24 mouse cellular contexts compared by ENCODE assay signal in genomic region chr6:95234712-95235111, GRCm38 (mm10).
DNase-seq lines count a peak whose midpoint lies in the region; ATAC-seq and TF ChIP-seq lines count a peak whose summit lies in the region.
"Had no signal": no experiment of that assay in that cellular context is flagged by ENCODE, and none has a peak within 500 bp of the region (broad histone marks: within the 10 kb centered on the region; RNA-seq: fewer than 3 reads in every experiment).

No protein-coding gene starts in this region.

- no peak overlapping the region for H3K4me3 ChIP-seq in hindbrain, embryonic 13.5 days
- no peak overlapping the region for H3K4me3 ChIP-seq in hindbrain, embryonic 14.5 days (replicated peaks; ENCODE audit: low read length)
- no peak overlapping the region for H3K4me3 ChIP-seq in midbrain, postnatal 0 days (ENCODE audit: low read depth, low read length)
- H3K4me3 ChIP-seq in midbrain, embryonic 13.5 days (replicated peaks): no peak overlapping the region
- no peak overlapping the region; the same call in 1 of the 2 replicates for H3K4me3 ChIP-seq in embryonic facial prominence, embryonic 15.5 days (replicated peaks)
- H3K4me3 ChIP-seq: erythroblast, embryonic 14.5 days; forebrain, embryonic 13.5 days; hindbrain, embryonic 15.5 days; limb, embryonic 13.5 days; liver, embryonic 12.5 days; midbrain, embryonic 15.5 days had no signal

- peaks cover 9% of the 10 kb centered on the region for H3K4me1 ChIP-seq in hindbrain, embryonic 13.5 days (replicated peaks)
- 0 out of 2 replicates have a peak, but pooled peaks cover 5% of the 10 kb centered on the region for H3K4me1 ChIP-seq in hindbrain, embryonic 14.5 days (replicated peaks; ENCODE audit: control insufficient read depth, insufficient read depth, low read length)
- H3K4me1 ChIP-seq in midbrain, postnatal 0 days (ENCODE audit: insufficient read depth, low read length): no peaks in the 10 kb centered on the region
- H3K4me1 ChIP-seq in midbrain, embryonic 13.5 days (replicated peaks): no peaks in the 10 kb centered on the region; the same call in 1 of the 2 replicates
- H3K4me1 ChIP-seq in embryonic facial prominence, embryonic 15.5 days: peaks cover 4% of the 10 kb centered on the region; the same call in 1 of the 2 replicates
- H3K4me1 ChIP-seq: forebrain, embryonic 13.5 days; limb, embryonic 13.5 days; liver, embryonic 12.5 days; midbrain, embryonic 15.5 days had no signal

- no peak for TF ChIP-seq CTCF in midbrain, postnatal 0 days (IDR thresholded peaks at IDR 0.05)

- DNase-seq in frontal cortex, postnatal 36 days (ENCODE audit: low spot score in 2 of 2): no peak
- DNase-seq in hindbrain, embryonic 14.5 days (ENCODE audit: low spot score): no peak
- DNase-seq in midbrain, postnatal 0 days (ENCODE audit: low spot score): peak; percentile 14
- DNase-seq in thymus, postnatal 36 days: no peak
- DNase-seq: adrenal gland, postnatal 36 days; B cell, adult 2 months; cerebellum, adult 11 months; kidney, adult 18-20 months; kidney, postnatal 4 days; lung, adult 2 months; right cerebral cortex, postnatal 14 days had no signal

- no peaks in the 10 kb centered on the region for H3K9me3 ChIP-seq in hindbrain, embryonic 13.5 days
- H3K9me3 ChIP-seq in hindbrain, embryonic 14.5 days (ENCODE audit: control insufficient read depth, low read length): no peaks in the 10 kb centered on the region
- no peaks in the 10 kb centered on the region for H3K9me3 ChIP-seq in midbrain, postnatal 0 days (ENCODE audit: low read length)
- no peaks in the 10 kb centered on the region for H3K9me3 ChIP-seq in midbrain, embryonic 13.5 days
- H3K9me3 ChIP-seq in embryonic facial prominence, embryonic 15.5 days (replicated peaks): no peaks in the 10 kb centered on the region
- H3K9me3 ChIP-seq: forebrain, embryonic 13.5 days; G1E; hindbrain, embryonic 15.5 days; limb, embryonic 13.5 days; liver, embryonic 12.5 days; midbrain, embryonic 15.5 days had no signal

- H3K4me2 ChIP-seq in hindbrain, embryonic 13.5 days: no peak overlapping the region
- no peak overlapping the region for H3K4me2 ChIP-seq in hindbrain, embryonic 14.5 days (replicated peaks)
- peak overlapping the region; percentile 7; the same call in 1 of the 2 replicates for H3K4me2 ChIP-seq in midbrain, postnatal 0 days (ENCODE audit: low read depth, low read length, poor library complexity, severe bottlenecking)
- H3K4me2 ChIP-seq in midbrain, embryonic 13.5 days (replicated peaks): no peak overlapping the region
- H3K4me2 ChIP-seq in embryonic facial prominence, embryonic 15.5 days (replicated peaks): peak overlapping the region; percentile 38
- H3K4me2 ChIP-seq: forebrain, embryonic 13.5 days; hindbrain, embryonic 15.5 days; limb, embryonic 13.5 days; liver, embryonic 12.5 days; midbrain, embryonic 15.5 days had no signal

- H3K27ac ChIP-seq in hindbrain, embryonic 13.5 days: peak overlapping the region; percentile 4; the same call in 1 of the 2 replicates
- H3K27ac ChIP-seq in hindbrain, embryonic 14.5 days: no peak overlapping the region
- peak overlapping the region; percentile 27 for H3K27ac ChIP-seq in midbrain, postnatal 0 days (ENCODE audit: low read depth, low read length)
- H3K27ac ChIP-seq in midbrain, embryonic 13.5 days: no peak overlapping the region
- peak overlapping the region; percentile 48; the same call in 1 of the 2 replicates for H3K27ac ChIP-seq in embryonic facial prominence, embryonic 15.5 days (replicated peaks)
- H3K27ac ChIP-seq: forebrain, embryonic 13.5 days; hindbrain, embryonic 15.5 days; limb, embryonic 13.5 days; liver, embryonic 12.5 days; midbrain, embryonic 15.5 days had no signal

- no peaks in the 10 kb centered on the region for H3K27me3 ChIP-seq in hindbrain, embryonic 13.5 days
- H3K27me3 ChIP-seq in hindbrain, embryonic 14.5 days (ENCODE audit: control insufficient read depth, insufficient read depth, low read length): no peaks in the 10 kb centered on the region
- H3K27me3 ChIP-seq in midbrain, postnatal 0 days (ENCODE audit: insufficient read depth, low read length): no peaks in the 10 kb centered on the region
- no peaks in the 10 kb centered on the region for H3K27me3 ChIP-seq in midbrain, embryonic 13.5 days
- H3K27me3 ChIP-seq in embryonic facial prominence, embryonic 15.5 days: no peaks in the 10 kb centered on the region
- H3K27me3 ChIP-seq: CH12.LX; forebrain, embryonic 13.5 days; hindbrain, embryonic 15.5 days; limb, embryonic 13.5 days; liver, embryonic 12.5 days; midbrain, embryonic 15.5 days had no signal

- no peaks in the 10 kb centered on the region for H3K36me3 ChIP-seq in hindbrain, embryonic 13.5 days
- H3K36me3 ChIP-seq in hindbrain, embryonic 14.5 days (replicated peaks; ENCODE audit: control insufficient read depth, insufficient read depth): no peaks in the 10 kb centered on the region
- no peaks in the 10 kb centered on the region for H3K36me3 ChIP-seq in midbrain, postnatal 0 days (ENCODE audit: insufficient read depth, low read length)
- H3K36me3 ChIP-seq in midbrain, embryonic 13.5 days: no peaks in the 10 kb centered on the region
- no peaks in the 10 kb centered on the region for H3K36me3 ChIP-seq in embryonic facial prominence, embryonic 15.5 days
- H3K36me3 ChIP-seq: G1E; hindbrain, embryonic 15.5 days; limb, embryonic 13.5 days; liver, embryonic 12.5 days; midbrain, embryonic 15.5 days had no signal

- H3K9ac ChIP-seq in hindbrain, embryonic 13.5 days: no peak overlapping the region
- no peak overlapping the region for H3K9ac ChIP-seq in hindbrain, embryonic 14.5 days
- H3K9ac ChIP-seq in midbrain, postnatal 0 days (replicated peaks; ENCODE audit: low read length, poor library complexity, severe bottlenecking): no peak overlapping the region
- H3K9ac ChIP-seq in midbrain, embryonic 13.5 days (replicated peaks): no peak overlapping the region
- no peak overlapping the region for H3K9ac ChIP-seq in embryonic facial prominence, embryonic 15.5 days
- H3K9ac ChIP-seq: forebrain, embryonic 13.5 days; hindbrain, embryonic 15.5 days; limb, embryonic 13.5 days; liver, embryonic 12.5 days; midbrain, embryonic 15.5 days had no signal

- 76% methylated on average over 13 of the region's 13 CpGs for WGBS in hindbrain, embryonic 13.5 days
- WGBS in hindbrain, embryonic 14.5 days: 76% methylated on average over 13 of the region's 13 CpGs
- 62% methylated on average over 13 of the region's 13 CpGs for WGBS in midbrain, postnatal 0 days
- WGBS in midbrain, embryonic 13.5 days: 83% methylated on average over 13 of the region's 13 CpGs
- 37% methylated on average over 13 of the region's 13 CpGs for WGBS in embryonic facial prominence, embryonic 15.5 days

- peak; percentile 57; the same call in 1 of the 2 replicates for ATAC-seq in frontal cortex, adult (ENCODE audit: low TSS enrichment)
- no peak for ATAC-seq in hindbrain, embryonic 13.5 days (ENCODE audit: low FRiP score)
- no peak for ATAC-seq in hindbrain, embryonic 14.5 days (ENCODE audit: low FRiP score)
- no peak for ATAC-seq in midbrain, postnatal 0 days (ENCODE audit: low FRiP score)
- no peak for ATAC-seq in midbrain, embryonic 13.5 days
- no peak for ATAC-seq in embryonic facial prominence, embryonic 15.5 days (ENCODE audit: insufficient number of reproducible peaks, low FRiP score, low TSS enrichment, low read depth)
- ATAC-seq: forebrain, embryonic 13.5 days; liver, embryonic 12.5 days; midbrain, embryonic 15.5 days; Patski had no signal

Comparison
In these comparisons a context has a peak if more than half of its experiments do, and no peak if none do; other contexts are left out.
1. H3K27ac ChIP-seq: peak in hindbrain, embryonic 13.5 days (single experiment), midbrain, postnatal 0 days (single experiment) and embryonic facial prominence, embryonic 15.5 days (single experiment); none in hindbrain, embryonic 14.5 days (single experiment) and midbrain, embryonic 13.5 days (single experiment).
2. H3K4me2 ChIP-seq: peak in midbrain, postnatal 0 days (single experiment) and embryonic facial prominence, embryonic 15.5 days (single experiment); none in hindbrain, embryonic 13.5 days (single experiment), hindbrain, embryonic 14.5 days (single experiment) and midbrain, embryonic 13.5 days (single experiment).